Mouse (Mus musculus): ENCODE results near the gene Msh5. TPM values are rescaled to one million over a fixed set of nuclear protein-coding genes. Genes with fewer than 3 reads are reported as not detected.

Msh5 gene
- polyA plus RNA-seq, 1 experiment from 2014 or later = 3.5 TPM

GRCm38 (mm10) chr17:35082841-35083576, 36.5 kb upstream of the Msh5 start:
- Histone ChIP-seq H3K27me3 (replicated peaks) (0 out of 2 replicates have a peak, but pooled peaks cover 9% of the 10 kb centered on the region), H3K4me2 (no peak overlapping the region), H3K9ac (no peak overlapping the region), H3K9me3 (replicated peaks) (no peaks in the 10 kb centered on the region), H3K27ac (ENCODE audit: poor library complexity, severe bottlenecking) (no peak overlapping the region), H3K4me3 (no peak overlapping the region), H3K4me1 (replicated peaks) (peaks cover 26% of the 10 kb centered on the region), H3K36me3 (no peaks in the 10 kb centered on the region)
- no peak for ATAC-seq (ENCODE audit: insufficient number of reproducible peaks, low FRiP score)
- 77% methylated on average over 16 of the region's 16 CpGs for WGBS

GRCm38 (mm10) chr17:35080710-35081109, 34.2 kb upstream of the Msh5 start:
- no peak overlapping the region for H3K4me3 ChIP-seq
- H3K4me2 ChIP-seq = no peak overlapping the region

GRCm38 (mm10) chr17:35080248-35080647, 33.7 kb upstream of the Msh5 start:
- no peak for ATAC-seq (ENCODE audit: insufficient number of reproducible peaks, low FRiP score)
- Histone ChIP-seq H3K4me3 (no peak overlapping the region), H3K27ac (ENCODE audit: poor library complexity, severe bottlenecking) (no peak overlapping the region), H3K9me3 (replicated peaks) (no peaks in the 10 kb centered on the region), H3K36me3 (no peaks in the 10 kb centered on the region), H3K4me2 (peak overlapping the region; percentile 50), H3K27me3 (replicated peaks) (0 out of 2 replicates have a peak, but pooled peaks cover 9% of the 10 kb centered on the region), H3K4me1 (replicated peaks) (peaks cover 37% of the 10 kb centered on the region), H3K9ac (peak overlapping the region; percentile 42; the same call in 1 of the 2 replicates)
- 24% methylated on average over 6 of the region's 6 CpGs for WGBS

More at GRCm38 (mm10) chr17:35080710-35081109, 34.2 kb upstream of the Msh5 start:
- Histone ChIP-seq H3K9ac (no peak overlapping the region), H3K27ac (ENCODE audit: poor library complexity, severe bottlenecking) (no peak overlapping the region), H3K9me3 (replicated peaks) (no peaks in the 10 kb centered on the region), H3K27me3 (replicated peaks) (0 out of 2 replicates have a peak, but pooled peaks cover 9% of the 10 kb centered on the region), H3K36me3 (no peaks in the 10 kb centered on the region), H3K4me1 (replicated peaks) (peaks cover 41% of the 10 kb centered on the region)
- ATAC-seq (ENCODE audit: insufficient number of reproducible peaks, low FRiP score) = no peak
- 81% methylated on average over 4 of the region's 4 CpGs for WGBS

GRCm38 (mm10) chr17:35079778-35080177, 33.2 kb upstream of the Msh5 start:
- 0 out of 2 replicates have a peak overlapping the region, but pooled peaks have one; percentile 14 for H3K27ac ChIP-seq (ENCODE audit: poor library complexity, severe bottlenecking)
- no peaks in the 10 kb centered on the region for H3K9me3 ChIP-seq (replicated peaks)
- peak; percentile 38; the same call in 1 of the 2 replicates for ATAC-seq (ENCODE audit: insufficient number of reproducible peaks, low FRiP score)
- peak overlapping the region; percentile 42; the same call in 1 of the 2 replicates for H3K9ac ChIP-seq
- H3K4me1 ChIP-seq (replicated peaks) = peaks cover 36% of the 10 kb centered on the region
- H3K36me3 ChIP-seq = no peaks in the 10 kb centered on the region
- 0 out of 2 replicates have a peak overlapping the region, but pooled peaks have one; percentile 3 for H3K4me3 ChIP-seq
- H3K4me2 ChIP-seq = peak overlapping the region; percentile 50
- 6% methylated on average over 9 of the region's 9 CpGs for WGBS
- H3K27me3 ChIP-seq (replicated peaks) = 0 out of 2 replicates have a peak, but pooled peaks cover 9% of the 10 kb centered on the region

- Histone ChIP-seq H3K9ac (peak within 1 kb of the TSS; percentile 60), H3K4me1 (replicated peaks) (peaks cover 36% of the 10 kb centered on the region), H3K4me2 (peak within 1 kb of the TSS; percentile 63), H3K4me3 (peak within 1 kb of the TSS; percentile 29), H3K27ac (ENCODE audit: poor library complexity, severe bottlenecking) (0 out of 2 replicates have a peak within 1 kb of the TSS, but pooled peaks have one; percentile 5), H3K27me3 (replicated peaks) (0 out of 2 replicates have a peak, but pooled peaks cover 9% of the 10 kb centered on the region), H3K36me3 (no peaks in the 10 kb centered on the region), H3K9me3 (replicated peaks) (no peaks in the 10 kb centered on the region)
- WGBS = 10% methylated on average over 14 of the region's 14 CpGs
- ATAC-seq (ENCODE audit: insufficient number of reproducible peaks, low FRiP score) = no peak; the same call in 1 of the 2 replicates
Observed at GRCm38 (mm10) chr17:35077786-35078233, 31.3 kb upstream of the Msh5 start, which contains the start of gene Ly6g6d. Ly6g6d (minus strand) TSS chr17:35078065.

GRCm38 (mm10) chr17:35077285-35077684, 30.7 kb upstream of the Msh5 start:
- Histone ChIP-seq H3K4me3 (peak overlapping the region; percentile 29), H3K4me1 (replicated peaks) (peaks cover 36% of the 10 kb centered on the region), H3K9ac (peak overlapping the region; percentile 60), H3K27ac (ENCODE audit: poor library complexity, severe bottlenecking) (0 out of 2 replicates have a peak overlapping the region, but pooled peaks have one; percentile 5), H3K27me3 (replicated peaks) (0 out of 2 replicates have a peak, but pooled peaks cover 9% of the 10 kb centered on the region), H3K4me2 (peak overlapping the region; percentile 63), H3K9me3 (replicated peaks) (no peaks in the 10 kb centered on the region), H3K36me3 (no peaks in the 10 kb centered on the region)
- 0 out of 2 replicates have a peak, but pooled peaks have one; percentile 36 for ATAC-seq (ENCODE audit: insufficient number of reproducible peaks, low FRiP score)
- 35% methylated on average over 2 of the region's 2 CpGs for WGBS

GRCm38 (mm10) chr17:35076507-35077176, 30.1 kb upstream of the Msh5 start, which contains the start of gene Ly6g6e:
Ly6g6e (plus strand) TSS chr17:35076902.
- Histone ChIP-seq H3K4me3 (peak within 1 kb of the TSS; percentile 29), H3K27me3 (replicated peaks) (0 out of 2 replicates have a peak, but pooled peaks cover 6% of the 10 kb centered on the region)

GRCm38 (mm10) chr17:35074097-35074496, 27.6 kb upstream of the Msh5 start:
- no peak for ATAC-seq (ENCODE audit: insufficient number of reproducible peaks, low FRiP score)
- no peak overlapping the region for H3K27ac ChIP-seq (ENCODE audit: poor library complexity, severe bottlenecking)
- H3K9me3 ChIP-seq (replicated peaks) = no peaks in the 10 kb centered on the region
- H3K36me3 ChIP-seq = no peaks in the 10 kb centered on the region
- H3K4me1 ChIP-seq (replicated peaks) = peaks cover 19% of the 10 kb centered on the region
- H3K27me3 ChIP-seq (replicated peaks) = 0 out of 2 replicates have a peak, but pooled peaks cover 7% of the 10 kb centered on the region
- 55% methylated on average over 17 of the region's 17 CpGs for WGBS
- H3K4me2 ChIP-seq = no peak overlapping the region
- no peak overlapping the region for H3K4me3 ChIP-seq
- no peak overlapping the region for H3K9ac ChIP-seq

More at GRCm38 (mm10) chr17:35076507-35077176, 30.1 kb upstream of the Msh5 start, which contains the start of gene Ly6g6e:
- Histone ChIP-seq H3K4me1 (replicated peaks) (peaks cover 36% of the 10 kb centered on the region), H3K9me3 (replicated peaks) (no peaks in the 10 kb centered on the region), H3K36me3 (no peaks in the 10 kb centered on the region), H3K4me2 (peak within 1 kb of the TSS; percentile 63), H3K9ac (peak within 1 kb of the TSS; percentile 60), H3K27ac (ENCODE audit: poor library complexity, severe bottlenecking) (0 out of 2 replicates have a peak within 1 kb of the TSS, but pooled peaks have one; percentile 5)
- no peak; the same call in 1 of the 2 replicates for ATAC-seq (ENCODE audit: insufficient number of reproducible peaks, low FRiP score)
- WGBS = 34% methylated on average over 10 of the region's 10 CpGs

- WGBS = 80% methylated on average over 9 of the region's 9 CpGs
- H3K4me1 ChIP-seq (replicated peaks) = 0 out of 2 replicates have a peak, but pooled peaks cover under 1% of the 10 kb centered on the region
- no peak overlapping the region for H3K9ac ChIP-seq
- no peak for ATAC-seq (ENCODE audit: insufficient number of reproducible peaks, low FRiP score)
- H3K9me3 ChIP-seq (replicated peaks) = no peaks in the 10 kb centered on the region
- no peak overlapping the region for H3K4me2 ChIP-seq
- no peak overlapping the region for H3K4me3 ChIP-seq
- no peaks in the 10 kb centered on the region for H3K36me3 ChIP-seq
- peaks cover 30% of the 10 kb centered on the region for H3K27me3 ChIP-seq (replicated peaks)
- H3K27ac ChIP-seq (ENCODE audit: poor library complexity, severe bottlenecking) = no peak overlapping the region
Observed at GRCm38 (mm10) chr17:35071454-35071853, 24.9 kb upstream of the Msh5 start.

- Histone ChIP-seq H3K4me2 (no peak overlapping the region), H3K27me3 (replicated peaks) (peaks cover 37% of the 10 kb centered on the region), H3K27ac (ENCODE audit: poor library complexity, severe bottlenecking) (no peak overlapping the region), H3K4me1 (replicated peaks) (peaks cover 4% of the 10 kb centered on the region), H3K9me3 (replicated peaks) (no peaks in the 10 kb centered on the region), H3K4me3 (no peak overlapping the region), H3K9ac (no peak overlapping the region), H3K36me3 (no peaks in the 10 kb centered on the region)
- no peak for ATAC-seq (ENCODE audit: insufficient number of reproducible peaks, low FRiP score)
- WGBS = 40% methylated on average over 6 of the region's 6 CpGs
Observed at GRCm38 (mm10) chr17:35070556-35071229, 24.1 kb upstream of the Msh5 start.
